Mouse (Mus musculus): ENCODE data around the gene Map1lc3b.

The Map1lc3b gene

GRCm38 (mm10) chr8:121603801-121604200, 13.6 kb downstream of the Map1lc3b start:
- no peak for DNase-seq (ENCODE audit: low read depth, low spot score)

GRCm38 (mm10) chr8:121607661-121608060, 17.5 kb downstream of the Map1lc3b start:
- DNase-seq (ENCODE audit: low read depth, low spot score), result peak; percentile 12

- DNase-seq (ENCODE audit: low read depth, low spot score), result no peak
Measured at GRCm38 (mm10) chr8:121609251-121609650, 19.1 kb downstream of the Map1lc3b start.

GRCm38 (mm10) chr8:121609916-121610315, 19.8 kb downstream of the Map1lc3b start:
- DNase-seq (ENCODE audit: low read depth, low spot score), result no peak

GRCm38 (mm10) chr8:121613419-121613818, 23.3 kb downstream of the Map1lc3b start:
- no peak for DNase-seq (ENCODE audit: low read depth, low spot score)

- no peak for DNase-seq (ENCODE audit: low read depth, low spot score)
Measured at GRCm38 (mm10) chr8:121619401-121619995, 29.3 kb downstream of the Map1lc3b start.

GRCm38 (mm10) chr8:121620801-121621516, 30.8 kb downstream of the Map1lc3b start:
- DNase-seq (ENCODE audit: low read depth, low spot score), result no peak

GRCm38 (mm10) chr8:121621879-121622278, 31.7 kb downstream of the Map1lc3b start:
- DNase-seq (ENCODE audit: low read depth, low spot score), result no peak

GRCm38 (mm10) chr8:121623043-121623442, 32.9 kb downstream of the Map1lc3b start:
- no peak for DNase-seq (ENCODE audit: low read depth, low spot score)

GRCm38 (mm10) chr8:121628681-121629080, 38.5 kb downstream of the Map1lc3b start:
- DNase-seq (ENCODE audit: low read depth, low spot score), result no peak

- no peak for DNase-seq (ENCODE audit: low read depth, low spot score)
Measured at GRCm38 (mm10) chr8:121631645-121632071, 41.5 kb downstream of the Map1lc3b start.

GRCm38 (mm10) chr8:121632401-121632800, 42.2 kb downstream of the Map1lc3b start:
- no peak for DNase-seq (ENCODE audit: low read depth, low spot score)

GRCm38 (mm10) chr8:121635534-121635933, 45.4 kb downstream of the Map1lc3b start:
- DNase-seq (ENCODE audit: low read depth, low spot score), result peak; percentile 3

GRCm38 (mm10) chr8:121636180-121636579, 46.0 kb downstream of the Map1lc3b start:
- DNase-seq (ENCODE audit: low read depth, low spot score), result no peak

- no peak for DNase-seq (ENCODE audit: low read depth, low spot score)
Measured at GRCm38 (mm10) chr8:121642804-121643203, 52.6 kb downstream of the Map1lc3b start.

GRCm38 (mm10) chr8:121643384-121643783, 53.2 kb downstream of the Map1lc3b start:
- DNase-seq (ENCODE audit: low read depth, low spot score), result no peak

GRCm38 (mm10) chr8:121647511-121648215, 57.5 kb downstream of the Map1lc3b start:
- no peak for DNase-seq (ENCODE audit: low read depth, low spot score)
